Mouse (Mus musculus) myocyte (in vitro differentiated cells): ENCODE measurements around the gene Kif1c. TPM values are rescaled to one million over a fixed set of nuclear protein-coding genes. Genes with fewer than 3 reads are reported as not detected.

Source experiments
- H3K27me3 ChIP-seq: one replicate; pipeline ENCODE4 v1.6.1; 2011; ENCODE audit not compliant: control insufficient read depth, insufficient read depth, insufficient read length
- H3K36me3 ChIP-seq: one replicate; pipeline ENCODE4 v1.6.1; 2011; ENCODE audit not compliant: control insufficient read depth, insufficient read depth
- H3K4me2 ChIP-seq: one replicate; pipeline ENCODE4 v1.6.1; 2011; ENCODE audit warnings: low read depth, control low read depth
- H3K4me3 ChIP-seq: one replicate; pipeline ENCODE4 v1.5.1; 2011; ENCODE audit warnings: mild to moderate bottlenecking, control low read depth, moderate library complexity
- H3K79me2 ChIP-seq: one replicate; pipeline ENCODE4 v1.6.1; 2011; ENCODE audit not compliant: control insufficient read depth, insufficient read depth
- H3ac ChIP-seq: one replicate; pipeline ENCODE4 v1.6.1; 2011; ENCODE audit not compliant: control insufficient read depth, insufficient read length
- CEBPB ChIP-seq: IDR thresholded peaks from 2 replicates; pipeline ENCODE4 v1.6.1; 2011; ENCODE audit warnings: mild to moderate bottlenecking, moderate library complexity; ENCODE audit not compliant: poor library complexity, insufficient read depth, severe bottlenecking
- E2F4 ChIP-seq: IDR thresholded peaks from one replicate; pipeline ENCODE4 v1.6.1; 2011; ENCODE audit warnings: mild to moderate bottlenecking, control low read depth, moderate library complexity; ENCODE audit not compliant: insufficient read depth
- MAX ChIP-seq: IDR thresholded peaks from one replicate; pipeline ENCODE4 v1.6.1; 2011; ENCODE audit warnings: low read depth, mild to moderate bottlenecking, control low read depth
- MYOD1 ChIP-seq, 3 experiments: IDR thresholded peaks; one replicate each; pipeline ENCODE4 v1.6.1; 2011; ENCODE audit warnings: control low read depth in 2 of 3, low read depth in 2 of 3, mild to moderate bottlenecking in 2 of 3, moderate library complexity in 1 of 3; ENCODE audit not compliant: insufficient read length in 2 of 3, control insufficient read depth in 1 of 3
- MYOG ChIP-seq, 3 experiments: IDR thresholded peaks; one replicate each; pipeline ENCODE4 v1.6.1; 2011; ENCODE audit warnings: control low read depth in 2 of 3, low read depth in 2 of 3, mild to moderate bottlenecking in 2 of 3; ENCODE audit not compliant: insufficient read length in 2 of 3, control insufficient read depth in 1 of 3, insufficient read depth in 1 of 3
- POLR2A ChIP-seq: IDR thresholded peaks from one replicate; pipeline ENCODE4 v1.6.1; 2011; ENCODE audit warnings: low read depth, mild to moderate bottlenecking, control low read depth, moderate library complexity; ENCODE audit not compliant: insufficient read length
- POLR2AphosphoS2 ChIP-seq: IDR thresholded peaks from one replicate; pipeline ENCODE4 v1.6.1; 2011; ENCODE audit warnings: low read depth, control low read depth; ENCODE audit not compliant: insufficient read length
- REST ChIP-seq: IDR thresholded peaks from one replicate; pipeline ENCODE4 v1.6.1; 2011; ENCODE audit warnings: mild to moderate bottlenecking, control low read depth, moderate library complexity; ENCODE audit not compliant: insufficient read depth, insufficient read length
- SRF ChIP-seq: IDR thresholded peaks from one replicate; pipeline ENCODE4 v1.6.1; 2011; ENCODE audit warnings: low read depth; ENCODE audit not compliant: control insufficient read depth, insufficient read length
- TCF12 ChIP-seq: IDR thresholded peaks from one replicate; pipeline ENCODE4 v1.6.1; 2011; ENCODE audit warnings: mild to moderate bottlenecking, control low read depth; ENCODE audit not compliant: poor library complexity, insufficient read depth, severe bottlenecking
- TCF3 ChIP-seq: IDR thresholded peaks from one replicate; pipeline ENCODE4 v1.6.1; 2011; ENCODE audit warnings: low read depth, control low read depth; ENCODE audit not compliant: insufficient read length
- USF1 ChIP-seq: IDR thresholded peaks from one replicate; pipeline ENCODE4 v1.6.1; 2011; ENCODE audit warnings: low read depth, mild to moderate bottlenecking, control low read depth, moderate library complexity
- polyA plus RNA-seq: library from polyadenylated mRNA; unstranded; fragments of >200 nt; fragmentation: generic; extraction: Trizol; gene quantifications from one replicate; pipeline ENCODE4 v1.2.1, GENCODE M21; 2012; ENCODE audit warnings: missing spikeins

Kif1c gene
- polyA plus RNA-seq, 1 experiment = 96.3 TPM

DNA sequence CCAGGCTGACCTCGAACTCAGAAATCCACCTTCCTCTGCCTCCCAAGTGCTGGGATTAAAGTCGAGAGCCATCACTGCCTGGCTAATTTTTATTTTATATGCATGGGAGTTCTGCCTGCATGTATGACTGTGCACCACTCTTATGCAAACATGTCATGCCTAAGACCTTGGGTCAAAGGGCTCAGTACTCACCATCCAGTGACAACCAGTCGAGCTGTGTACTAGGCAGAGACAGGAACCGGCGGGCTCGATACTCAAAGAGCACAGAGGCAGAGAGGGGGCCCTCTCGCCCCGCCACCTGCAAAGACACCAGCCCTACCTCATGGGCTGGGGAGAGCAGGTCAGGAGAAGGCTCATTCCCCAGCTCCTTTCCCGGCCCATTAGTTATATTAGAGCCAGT, 22.3 kb upstream of the Kif1c start:
- Histone ChIP-seq H3K4me3 (no peak overlapping the region), H3K4me2 (no peak overlapping the region), H3K36me3 (peaks cover 9% of the 10 kb centered on the region), H3K27me3 (no peaks in the 10 kb centered on the region), H3ac (no peak overlapping the region), H3K79me2 (no peaks in the 10 kb centered on the region)
- no peak for TF ChIP-seq CEBPB
- no peak for TF ChIP-seq TCF12
- no peak for TF ChIP-seq REST
- TF ChIP-seq SRF = no peak
- TF ChIP-seq E2F4 = no peak
- no peak for TF ChIP-seq MYOD1 (IDR thresholded peaks at IDR 0.05; ENCODE audit: control insufficient read depth in 1 of 3, insufficient read length in 2 of 3, low read depth in 2 of 3)
- TF ChIP-seq MYOG (IDR thresholded peaks at IDR 0.05; ENCODE audit: control insufficient read depth in 1 of 3, insufficient read depth in 1 of 3, insufficient read length in 2 of 3, low read depth in 2 of 3) = no peak

DNA sequence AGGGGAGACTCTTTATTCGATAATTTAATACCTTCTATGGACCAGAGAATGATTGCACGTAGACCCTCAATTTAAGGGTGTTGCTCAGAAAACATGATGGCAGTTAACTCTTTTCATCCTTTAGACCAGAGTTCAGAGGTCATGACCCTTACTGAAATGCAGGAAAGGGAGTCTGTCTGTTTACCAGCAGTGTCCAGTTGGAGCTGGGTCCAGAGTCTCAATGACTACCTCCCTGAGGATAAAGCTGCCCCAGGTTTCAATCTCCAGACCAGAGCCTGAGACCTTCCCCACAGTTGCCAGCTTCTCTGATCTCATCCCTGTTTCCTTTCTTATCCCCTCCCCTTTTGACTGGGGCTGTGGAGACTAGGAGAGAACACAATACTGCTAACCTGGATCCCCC, 21.8 kb upstream of the Kif1c start:
- Histone ChIP-seq H3K79me2 (no peaks in the 10 kb centered on the region), H3K36me3 (peaks cover 9% of the 10 kb centered on the region), H3K4me3 (no peak overlapping the region), H3ac (no peak overlapping the region), H3K27me3 (no peaks in the 10 kb centered on the region), H3K4me2 (no peak overlapping the region)
- no peak for TF ChIP-seq TCF12
- TF ChIP-seq REST = no peak
- TF ChIP-seq MAX = no peak
- no peak for TF ChIP-seq CEBPB
- no peak for TF ChIP-seq POLR2AphosphoS2
- no peak for TF ChIP-seq TCF3
- no peak for TF ChIP-seq MYOG (IDR thresholded peaks at IDR 0.05; ENCODE audit: control insufficient read depth in 1 of 3, insufficient read depth in 1 of 3, insufficient read length in 2 of 3, low read depth in 2 of 3)
- TF ChIP-seq SRF = no peak
- no peak for TF ChIP-seq E2F4
- no peak for TF ChIP-seq MYOD1 (IDR thresholded peaks at IDR 0.05; ENCODE audit: control insufficient read depth in 1 of 3, insufficient read length in 2 of 3, low read depth in 2 of 3)
- no peak for TF ChIP-seq USF1
- no peak for TF ChIP-seq POLR2A

DNA sequence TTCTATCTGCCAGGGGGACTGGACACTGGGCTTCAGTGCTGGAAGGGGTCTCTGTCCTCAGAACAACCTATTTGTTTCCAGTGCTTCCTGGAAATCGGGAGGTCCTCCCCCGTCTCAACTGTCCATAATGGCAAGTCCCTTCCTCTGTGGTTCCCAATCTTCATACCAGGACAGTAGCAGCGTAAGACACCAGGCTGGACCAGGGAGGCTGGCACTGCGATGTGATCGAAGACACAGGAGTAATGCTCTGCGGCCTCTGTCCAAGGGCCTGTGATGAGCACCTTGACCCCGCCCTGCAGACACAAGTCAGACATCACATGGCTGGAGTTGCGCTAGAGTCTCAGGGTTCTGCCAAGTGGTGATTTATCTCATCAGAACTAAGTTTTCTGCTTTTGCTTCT, 21.0 kb upstream of the Kif1c start:
- H3K79me2 ChIP-seq = no peaks in the 10 kb centered on the region
- no peak overlapping the region for H3K4me3 ChIP-seq
- H3K27me3 ChIP-seq = no peaks in the 10 kb centered on the region
- peaks cover 9% of the 10 kb centered on the region for H3K36me3 ChIP-seq
- TF ChIP-seq POLR2A (no peak), E2F4 (no peak), CEBPB (no peak), MYOG (IDR thresholded peaks at IDR 0.05; ENCODE audit: control insufficient read depth in 1 of 3, insufficient read depth in 1 of 3, insufficient read length in 2 of 3, low read depth in 2 of 3) (no peak), MYOD1 (IDR thresholded peaks at IDR 0.05; ENCODE audit: control insufficient read depth in 1 of 3, insufficient read length in 2 of 3, low read depth in 2 of 3) (no peak), POLR2AphosphoS2 (no peak)
- no peak overlapping the region for H3K4me2 ChIP-seq
- H3ac ChIP-seq = no peak overlapping the region

DNA sequence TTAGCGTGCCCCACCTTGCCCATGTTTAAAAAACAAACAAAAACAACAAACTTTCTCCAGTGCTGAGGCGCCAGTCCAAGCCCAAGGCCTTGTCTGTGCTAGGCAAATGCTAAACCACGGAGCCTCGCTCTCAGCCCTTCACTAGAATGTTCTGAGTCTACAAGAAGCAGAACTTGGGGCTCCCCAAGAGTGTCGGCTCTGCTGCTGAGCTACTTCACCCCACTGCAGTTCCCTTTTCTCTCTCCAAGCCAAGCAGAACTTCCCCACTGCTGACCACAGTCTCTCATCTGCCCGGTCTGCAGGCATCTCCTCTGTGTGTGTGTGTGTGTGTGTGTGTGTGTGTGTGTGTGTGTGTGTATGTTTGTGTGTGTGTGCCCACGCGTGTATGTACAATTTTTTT, 20.5 kb upstream of the Kif1c start:
- H3K4me3 ChIP-seq = no peak overlapping the region
- no peaks in the 10 kb centered on the region for H3K27me3 ChIP-seq
- peaks cover 9% of the 10 kb centered on the region for H3K36me3 ChIP-seq
- no peak overlapping the region for H3K4me2 ChIP-seq
- TF ChIP-seq TCF3 = no peak
- no peak for TF ChIP-seq POLR2A
- no peak for TF ChIP-seq CEBPB
- no peak for TF ChIP-seq TCF12
- TF ChIP-seq USF1 = no peak
- no peak for TF ChIP-seq MYOD1 (IDR thresholded peaks at IDR 0.05; ENCODE audit: control insufficient read depth in 1 of 3, insufficient read length in 2 of 3, low read depth in 2 of 3)
- no peak for TF ChIP-seq MAX
- no peaks in the 10 kb centered on the region for H3K79me2 ChIP-seq
- H3ac ChIP-seq = no peak overlapping the region

- no peak overlapping the region for H3K4me3 ChIP-seq
- no peak for TF ChIP-seq POLR2A
- no peak for TF ChIP-seq MYOD1 (IDR thresholded peaks at IDR 0.05; ENCODE audit: control insufficient read depth in 1 of 3, insufficient read length in 2 of 3, low read depth in 2 of 3)
- no peak for TF ChIP-seq SRF
- no peak for TF ChIP-seq E2F4
- TF ChIP-seq USF1 = no peak
- TF ChIP-seq MYOG (IDR thresholded peaks at IDR 0.05; ENCODE audit: control insufficient read depth in 1 of 3, insufficient read depth in 1 of 3, insufficient read length in 2 of 3, low read depth in 2 of 3) = no peak
- no peak for TF ChIP-seq CEBPB
- TF ChIP-seq MAX = no peak
- no peak for TF ChIP-seq TCF3
- no peak for TF ChIP-seq POLR2AphosphoS2
- TF ChIP-seq TCF12 = no peak
- no peak for TF ChIP-seq REST
- peaks cover 9% of the 10 kb centered on the region for H3K36me3 ChIP-seq
- H3K79me2 ChIP-seq = no peaks in the 10 kb centered on the region
- H3K27me3 ChIP-seq = no peaks in the 10 kb centered on the region
- no peak overlapping the region for H3ac ChIP-seq
- no peak overlapping the region for H3K4me2 ChIP-seq
These were observed 19.2 kb upstream of the Kif1c start for GRCm38 (mm10) chr11:70681170-70681569.
